ENCODE assay signal across 8 mouse cellular contexts in genomic region chr1:125434485-125435001, GRCm38 (mm10). TPM values are rescaled to one million over a fixed set of nuclear protein-coding genes. Genes with fewer than 3 reads are reported as not detected.
DNase-seq lines count a peak whose midpoint lies in the region; ATAC-seq and TF ChIP-seq lines count a peak whose summit lies in the region.

No protein-coding gene starts in this region.

- under 1% methylated on average over 25 of the region's 25 CpGs for whole genome bisulfite sequencing in forebrain, embryonic 13.5 days
- WGBS in large intestine, adult 2 months = 1% methylated on average over 25 of the region's 25 CpGs
- WGBS in lung, adult 2 months = under 1% methylated on average over 25 of the region's 25 CpGs

- no peak for TF ChIP-seq CTCF in lung, adult 2 months (IDR thresholded peaks at IDR 0.05; ENCODE audit: insufficient read depth, low read length)

- DNase-seq in CD4-positive, CD25-positive, alpha-beta regulatory T cell, adult 2 months (ENCODE audit: low read depth, low spot score) = peak; percentile 86
- DNase-seq in adrenal gland, postnatal 4 days (ENCODE audit: low spot score in 2 of 2) = peak; percentile 4 to 26
- peak; percentile 27 for DNase-seq in heart, postnatal 25 days (ENCODE audit: low spot score)
- peak; percentile 56 for DNase-seq in large intestine, adult 2 months (ENCODE audit: low read depth, low spot score)
- DNase-seq in lung, adult 2 months = peak; percentile 62
- DNase-seq in thymus, adult 18-20 months = peak; percentile 56 to 74

- peaks cover 38% of the 10 kb centered on the region for H3K4me1 ChIP-seq in forebrain, embryonic 13.5 days
- H3K4me1 ChIP-seq in lung, adult 2 months (ENCODE audit: control insufficient read depth, insufficient read depth, low read length) = peaks cover 24% of the 10 kb centered on the region

- H3K4me3 ChIP-seq in forebrain, embryonic 13.5 days = peak overlapping the region; percentile 85
- H3K4me3 ChIP-seq in lung, adult 2 months (replicated peaks; ENCODE audit: extremely low read depth, low read depth, low read length) = peak overlapping the region; percentile 70

- intact Hi-C loops in heart, postnatal 25 days (cut with DNase I) = loop anchor here (2.0 kb wide), 2 partner anchors 40 to 126 kb away; partner anchors contain the start of gene Slc35f5

- peak overlapping the region; percentile 85 for H3K9ac ChIP-seq in forebrain, embryonic 13.5 days

- peak overlapping the region; percentile 97 for H3K27ac ChIP-seq in forebrain, embryonic 13.5 days

- no peaks in the 10 kb centered on the region; the same call in 1 of the 2 replicates for H3K27me3 ChIP-seq in forebrain, embryonic 13.5 days

- peak overlapping the region; percentile 72 for H3K4me2 ChIP-seq in forebrain, embryonic 13.5 days

- ATAC-seq in forebrain, embryonic 13.5 days = peak; percentile 9
- peak; percentile 23 for ATAC-seq in neutrophil, adult 5-6 weeks (ENCODE audit: extremely low read depth, insufficient number of reproducible peaks, low FRiP score, poor library complexity, severe bottlenecking)

- peak; percentile 49; the same call in 1 of the 2 replicates for TF ChIP-seq POLR2A in lung, adult 2 months (IDR thresholded peaks at IDR 0.05; ENCODE audit: borderline replicate concordance, extremely low read depth, low read depth, low read length)

- no peaks in the 10 kb centered on the region for H3K36me3 ChIP-seq in forebrain, embryonic 13.5 days (ENCODE audit: poor library complexity, severe bottlenecking)

- H3K9me3 ChIP-seq in forebrain, embryonic 13.5 days (replicated peaks) = no peaks in the 10 kb centered on the region

RNA-seq across cellular contexts. Expression of gene Actr3, which starts 1.0 kb away (rescaled TPM):
- total RNA-seq in adrenal gland, postnatal 4 days (2021) = 100 to 1,000 TPM; 172 to 175 TPM
- 225 and 227 TPM in 2 replicates for polyA plus RNA-seq in forebrain, embryonic 13.5 days (2015; fragmentation: Nextera tagmentation; extraction: Ambion mirVana)
- 100 to 1,000 TPM; 125 to 136 TPM for total RNA-seq in heart, postnatal 25 days (2021)
- 99.6 and 118 TPM in 2 replicates for polyA plus RNA-seq in large intestine, adult 2 months (2012; rRNA removed)
- 36.6 and 64.6 TPM in 2 replicates for polyA plus RNA-seq in lung, adult 2 months (2012; rRNA removed)
- total RNA-seq in neutrophil, adult 5-6 weeks (2017) = 1,373 and 1,435 TPM in 2 replicates

Comparison
In these comparisons a context has a peak if more than half of its experiments do, and no peak if none do; other contexts are left out.
1. Peak in every context shown above with its lines: DNase-seq, ATAC-seq, H3K4me3 ChIP-seq and H3K27ac ChIP-seq.
2. DNase-seq: peak in every context shown above with its lines; median percentile 86 in CD4-positive, CD25-positive, alpha-beta regulatory T cell, adult 2 months; 65 in thymus, adult 18-20 months; 62 in lung, adult 2 months; 56 in large intestine, adult 2 months; 27 in heart, postnatal 25 days; 15 in adrenal gland, postnatal 4 days.